Comparison of ENCODE assay signal across 24 mouse cellular contexts in genomic region chr9:91073366-91074174, GRCm38 (mm10).
A peak's percentile ranks its signal among the peaks of the same experiment; 100 is the strongest.
DNase-seq lines count a peak whose midpoint lies in the region; ATAC-seq and TF ChIP-seq lines count a peak whose summit lies in the region.
"Had no signal": no experiment of that assay in that cellular context is flagged by ENCODE, and none has a peak within 500 bp of the region (broad histone marks: within the 10 kb centered on the region; RNA-seq: fewer than 3 reads in every experiment).

No protein-coding gene starts in this region.

- 86% methylated on average over 4 of the region's 4 CpGs for WGBS in midbrain, embryonic 11.5 days
- 86% methylated on average over 4 of the region's 4 CpGs for WGBS in midbrain, embryonic 13.5 days
- WGBS in neural tube, embryonic 14.5 days = 61% methylated on average over 4 of the region's 4 CpGs
- 68% methylated on average over 4 of the region's 4 CpGs for WGBS in thymus, adult 2 months

- DNase-seq in adrenal gland, postnatal 14 days = peak; percentile 3
- no peak for DNase-seq in adrenal gland, adult 8-10 months
- DNase-seq in midbrain, embryonic 11.5 days (ENCODE audit: low spot score, missing footprints) = peak; percentile 51
- DNase-seq in kidney, postnatal 4 days = no peak
- DNase-seq in thymus, adult 2 months = no peak
- DNase-seq: cerebellum, postnatal 10 days; heart, adult 11 months; heart, postnatal 14 days; kidney, adult 18-20 months; kidney, postnatal 14 days; lung, postnatal 10 days; thymus, postnatal 14 days had no signal

- no peak for ATAC-seq in midbrain, embryonic 11.5 days (ENCODE audit: low FRiP score)
- no peak for ATAC-seq in midbrain, embryonic 13.5 days
- peak; percentile 77 for ATAC-seq in neural tube, embryonic 14.5 days (ENCODE audit: low read depth)
- ATAC-seq: forebrain, embryonic 13.5 days; midbrain, embryonic 16.5 days had no signal

- H3K4me1 ChIP-seq in midbrain, embryonic 11.5 days (ENCODE audit: control insufficient read depth, insufficient read depth, low read length) = no peaks in the 10 kb centered on the region; the same call in 1 of the 2 replicates
- 0 out of 2 replicates have a peak, but pooled peaks cover 5% of the 10 kb centered on the region for H3K4me1 ChIP-seq in midbrain, embryonic 13.5 days (replicated peaks)
- H3K4me1 ChIP-seq in neural tube, embryonic 14.5 days (ENCODE audit: control insufficient read depth, insufficient read depth, low read length) = no peaks in the 10 kb centered on the region
- no peaks in the 10 kb centered on the region for H3K4me1 ChIP-seq in thymus, adult 2 months (replicated peaks; ENCODE audit: control insufficient read depth, insufficient read depth, low read length)
- H3K4me1 ChIP-seq: embryonic facial prominence, embryonic 12.5 days; forebrain, embryonic 13.5 days; heart, embryonic 12.5 days; hindbrain, embryonic 12.5 days; limb, embryonic 15.5 days; liver, embryonic 15.5 days; megakaryocyte, embryonic 14.5 days had no signal

- no peaks in the 10 kb centered on the region for H3K27me3 ChIP-seq in midbrain, embryonic 11.5 days (ENCODE audit: control insufficient read depth, insufficient read depth, low read length)
- no peaks in the 10 kb centered on the region for H3K27me3 ChIP-seq in midbrain, embryonic 13.5 days
- H3K27me3 ChIP-seq in neural tube, embryonic 14.5 days (ENCODE audit: control insufficient read depth, insufficient read depth, low read length) = no peaks in the 10 kb centered on the region
- no peaks in the 10 kb centered on the region for H3K27me3 ChIP-seq in thymus, adult 2 months (ENCODE audit: control insufficient read depth, insufficient read depth, low read length)
- H3K27me3 ChIP-seq: CH12.LX; embryonic facial prominence, embryonic 12.5 days; forebrain, embryonic 13.5 days; heart, embryonic 12.5 days; hindbrain, embryonic 12.5 days; limb, embryonic 15.5 days; liver, embryonic 15.5 days; megakaryocyte, embryonic 14.5 days had no signal

- H3K9ac ChIP-seq in midbrain, embryonic 11.5 days (ENCODE audit: low read length) = no peak overlapping the region
- no peak overlapping the region for H3K9ac ChIP-seq in midbrain, embryonic 13.5 days (replicated peaks)
- H3K9ac ChIP-seq in neural tube, embryonic 14.5 days (replicated peaks; ENCODE audit: low read depth, low read length) = no peak overlapping the region
- H3K9ac ChIP-seq: embryonic facial prominence, embryonic 12.5 days; forebrain, embryonic 13.5 days; heart, embryonic 12.5 days; hindbrain, embryonic 12.5 days; limb, embryonic 15.5 days; liver, embryonic 15.5 days had no signal

- no peaks in the 10 kb centered on the region for H3K9me3 ChIP-seq in midbrain, embryonic 11.5 days (ENCODE audit: control insufficient read depth, low read length)
- H3K9me3 ChIP-seq in midbrain, embryonic 13.5 days = no peaks in the 10 kb centered on the region
- no peaks in the 10 kb centered on the region for H3K9me3 ChIP-seq in neural tube, embryonic 14.5 days (ENCODE audit: control insufficient read depth, low read length)
- H3K9me3 ChIP-seq: embryonic facial prominence, embryonic 12.5 days; forebrain, embryonic 13.5 days; heart, embryonic 12.5 days; hindbrain, embryonic 12.5 days; limb, embryonic 15.5 days; megakaryocyte, embryonic 14.5 days had no signal

- TF ChIP-seq POLR2A in thymus, adult 2 months (IDR thresholded peaks at IDR 0.05; ENCODE audit: control insufficient read depth, extremely low read depth, insufficient read depth, low read length, poor library complexity) = no peak

- no peak overlapping the region for H3K27ac ChIP-seq in midbrain, embryonic 11.5 days (ENCODE audit: low read depth, low read length)
- no peak overlapping the region for H3K27ac ChIP-seq in midbrain, embryonic 13.5 days
- no peak overlapping the region for H3K27ac ChIP-seq in neural tube, embryonic 14.5 days (ENCODE audit: low read depth, low read length)
- H3K27ac ChIP-seq in thymus, adult 2 months (ENCODE audit: control insufficient read depth, insufficient read depth, low read length) = no peak overlapping the region
- H3K27ac ChIP-seq: embryonic facial prominence, embryonic 12.5 days; forebrain, embryonic 13.5 days; hindbrain, embryonic 12.5 days; limb, embryonic 15.5 days; liver, embryonic 15.5 days had no signal

- no peaks in the 10 kb centered on the region for H3K36me3 ChIP-seq in midbrain, embryonic 11.5 days (ENCODE audit: control insufficient read depth, insufficient read depth, low read length)
- no peaks in the 10 kb centered on the region for H3K36me3 ChIP-seq in midbrain, embryonic 13.5 days
- H3K36me3 ChIP-seq in neural tube, embryonic 14.5 days (ENCODE audit: control insufficient read depth, insufficient read depth, low read length) = no peaks in the 10 kb centered on the region
- H3K36me3 ChIP-seq in thymus, adult 2 months (ENCODE audit: control insufficient read depth, insufficient read depth, low read length) = no peaks in the 10 kb centered on the region
- H3K36me3 ChIP-seq: embryonic facial prominence, embryonic 12.5 days; heart, embryonic 12.5 days; hindbrain, embryonic 12.5 days; limb, embryonic 15.5 days; liver, embryonic 15.5 days had no signal

- H3K4me2 ChIP-seq in midbrain, embryonic 11.5 days = no peak overlapping the region
- H3K4me2 ChIP-seq in midbrain, embryonic 13.5 days (replicated peaks) = no peak overlapping the region
- H3K4me2 ChIP-seq in neural tube, embryonic 14.5 days (ENCODE audit: low read depth, low read length) = no peak overlapping the region
- H3K4me2 ChIP-seq: embryonic facial prominence, embryonic 12.5 days; forebrain, embryonic 13.5 days; heart, embryonic 12.5 days; hindbrain, embryonic 12.5 days; limb, embryonic 15.5 days; liver, embryonic 15.5 days had no signal

- H3K4me3 ChIP-seq in midbrain, embryonic 11.5 days (ENCODE audit: low read depth, low read length) = no peak overlapping the region
- H3K4me3 ChIP-seq in midbrain, embryonic 13.5 days (replicated peaks) = no peak overlapping the region
- H3K4me3 ChIP-seq in neural tube, embryonic 14.5 days (ENCODE audit: low read depth, low read length) = no peak overlapping the region
- no peak overlapping the region for H3K4me3 ChIP-seq in thymus, adult 2 months (ENCODE audit: control insufficient read depth, insufficient read depth, low read length)
- H3K4me3 ChIP-seq: embryonic facial prominence, embryonic 12.5 days; erythroblast, embryonic 14.5 days; forebrain, embryonic 13.5 days; heart, embryonic 12.5 days; hindbrain, embryonic 12.5 days; limb, embryonic 15.5 days; liver, embryonic 15.5 days; megakaryocyte, embryonic 14.5 days had no signal

- no peak for TF ChIP-seq CTCF in thymus, adult 2 months (IDR thresholded peaks at IDR 0.05; ENCODE audit: borderline replicate concordance, control insufficient read depth, extremely low read depth, insufficient read depth, low read length, poor library complexity)

Comparison
In these comparisons a context has a peak if more than half of its experiments do, and no peak if none do; other contexts are left out.
1. DNase-seq: peak in adrenal gland, postnatal 14 days (single experiment) and midbrain, embryonic 11.5 days (single experiment); none in adrenal gland, adult 8-10 months (single experiment), kidney, postnatal 4 days (0 of 2) and thymus, adult 2 months (single experiment).